Mouse (Mus musculus) kidney, embryonic 16.5 days (tissue): ENCODE measurements at regions not wholly inside any gene's neighbourhood (a gene's known extent, or its start where the extent isn't known, plus 50 kb on each side); places are given as distances from the start of the nearest gene placed in this dataset.

Source experiments
- ATAC-seq: fragments of 200-750 bp; cut with Nextera tagmentation; 2 replicates; pipeline ENCODE4 v1.8.0; 2017; ENCODE audit warnings: moderate TSS enrichment; ENCODE audit not compliant: low FRiP score, low TSS enrichment
- H3K27ac ChIP-seq: fragments of 300-500 bp; sonication (generic); 2 replicates; pipeline ENCODE4 v1.5.1; 2014; ENCODE audit warnings: low read length
- H3K27me3 ChIP-seq: fragments of 300-500 bp; sonication (generic); 2 replicates; pipeline ENCODE4 v1.6.1; 2014; ENCODE audit warnings: low read length, control low read depth, mixed read lengths; ENCODE audit not compliant: insufficient read depth
- H3K36me3 ChIP-seq: fragments of 300-500 bp; sonication (generic); 2 replicates; pipeline ENCODE4 v1.6.1; 2014; ENCODE audit warnings: low read length, control low read depth, mixed read lengths; ENCODE audit not compliant: insufficient read depth
- H3K4me1 ChIP-seq: fragments of 300-500 bp; sonication (generic); 2 replicates; pipeline ENCODE4 v1.6.1; 2014; ENCODE audit warnings: low read length, control low read depth, mixed read lengths; ENCODE audit not compliant: insufficient read depth
- H3K4me2 ChIP-seq: fragments of 300-500 bp; sonication (generic); replicated peaks from 2 replicates; pipeline ENCODE4 v1.6.1; 2014; ENCODE audit warnings: low read depth, low read length
- H3K4me3 ChIP-seq: fragments of 300-500 bp; sonication (generic); 2 replicates; pipeline ENCODE4 v1.5.1; 2014; ENCODE audit warnings: mild to moderate bottlenecking, low read length
- H3K9ac ChIP-seq: fragments of 300-500 bp; sonication (generic); replicated peaks from 2 replicates; pipeline ENCODE4 v1.6.1; 2014; ENCODE audit warnings: low read length
- H3K9me3 ChIP-seq: fragments of 300-500 bp; sonication (generic); 2 replicates; pipeline ENCODE4 v1.6.1; 2016; ENCODE audit warnings: low read length, control low read depth
- WGBS: fragments of 180-500 bp; shearing (Covaris S2); extraction: QIAGEN DNeasy Blood & Tissue Kit; methylation state at CpG from one replicate; pipeline ENCODE4 v1.1.7; 2014; 5-methylcytosine and 5-hydroxymethylcytosine counted together

DNA sequence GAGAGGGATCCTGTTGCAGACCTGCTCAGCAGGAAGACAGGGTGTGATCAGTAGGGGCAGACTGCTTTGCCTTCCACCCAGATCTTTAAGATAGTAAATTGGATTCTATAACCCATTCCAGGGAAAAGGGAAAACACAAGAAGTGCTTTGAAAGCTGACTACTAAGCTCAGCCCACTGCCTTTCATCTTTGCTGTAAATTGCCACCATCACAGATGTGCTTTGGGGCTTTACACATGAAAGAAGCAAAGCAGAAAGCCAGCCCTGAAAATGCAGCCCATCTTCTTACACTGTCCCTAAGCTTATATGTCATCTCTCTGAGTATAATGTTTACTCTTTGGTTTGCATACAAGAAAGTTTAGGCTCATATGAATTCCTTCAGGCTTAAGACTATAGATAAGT, 283.6 kb downstream of the Tm4sf1 start:
- no peak for ATAC-seq
- H3K36me3 ChIP-seq = no peaks in the 10 kb centered on the region
- no peaks in the 10 kb centered on the region for H3K9me3 ChIP-seq
- H3K4me2 ChIP-seq = no peak overlapping the region
- no peaks in the 10 kb centered on the region for H3K4me1 ChIP-seq
- no peak overlapping the region for H3K27ac ChIP-seq
- H3K4me3 ChIP-seq = no peak overlapping the region
- no peaks in the 10 kb centered on the region for H3K27me3 ChIP-seq
- H3K9ac ChIP-seq = no peak overlapping the region

DNA sequence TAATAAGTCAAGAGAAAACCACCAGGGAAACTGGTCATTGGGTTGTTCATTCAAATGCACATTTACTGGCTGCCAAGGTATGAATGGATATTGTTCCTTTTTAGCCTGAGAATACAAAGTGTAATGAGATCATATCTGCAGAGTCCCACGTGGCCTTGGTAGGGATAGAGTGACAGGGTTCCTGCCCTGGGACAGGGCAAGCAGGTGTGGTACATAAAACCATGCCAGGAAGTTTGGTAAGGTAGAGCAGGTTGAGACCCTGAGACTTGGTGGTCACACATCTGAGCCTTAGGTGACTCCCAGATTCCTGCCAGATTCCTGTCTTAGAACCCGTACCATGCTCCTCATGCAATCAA, 320.5 kb downstream of the Tm4sf1 start:
- Histone ChIP-seq H3K9ac (no peak overlapping the region), H3K36me3 (no peaks in the 10 kb centered on the region), H3K27ac (no peak overlapping the region), H3K9me3 (no peaks in the 10 kb centered on the region), H3K4me3 (no peak overlapping the region), H3K4me2 (no peak overlapping the region), H3K27me3 (no peaks in the 10 kb centered on the region), H3K4me1 (no peaks in the 10 kb centered on the region)
- ATAC-seq = no peak
- WGBS = 72% methylated on average over 2 of the region's 2 CpGs

DNA sequence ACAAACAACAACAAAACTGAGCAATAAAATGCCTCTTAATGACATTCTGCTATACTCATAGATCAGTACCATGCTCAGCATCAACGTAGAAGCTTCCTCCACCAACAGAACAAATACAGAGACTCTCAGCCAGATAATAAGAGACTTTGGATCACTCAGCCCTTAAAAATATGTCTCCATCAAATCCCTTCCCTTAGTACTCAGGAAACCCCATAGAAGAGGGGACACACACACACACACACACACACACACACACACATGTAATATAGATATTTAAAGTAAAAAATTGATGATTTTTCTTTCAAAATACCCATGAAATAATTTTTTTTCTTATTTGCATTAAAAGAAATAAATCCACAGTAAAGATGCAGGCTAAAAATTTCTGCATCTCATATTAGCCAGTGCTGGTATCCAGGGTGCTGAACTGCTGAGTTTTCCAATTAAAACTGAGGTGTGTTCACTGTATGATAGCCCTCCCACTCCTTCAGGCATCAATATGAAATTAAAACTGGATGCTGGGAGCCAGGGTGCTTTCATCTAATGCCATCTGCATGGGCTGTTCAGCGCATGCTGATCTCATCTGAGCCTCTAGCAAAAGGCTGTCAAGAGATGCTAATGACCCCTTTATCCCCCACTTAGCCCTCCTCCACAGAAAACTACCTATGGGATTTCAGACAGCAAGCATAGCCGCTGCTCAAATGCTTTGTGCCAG, 321.0 kb downstream of the Tm4sf1 start:
- 73% methylated on average over 3 of the region's 3 CpGs for WGBS
- H3K9me3 ChIP-seq = no peaks in the 10 kb centered on the region
- no peaks in the 10 kb centered on the region for H3K4me1 ChIP-seq
- ATAC-seq = no peak
- H3K4me3 ChIP-seq = no peak overlapping the region
- no peaks in the 10 kb centered on the region for H3K36me3 ChIP-seq
- no peak overlapping the region for H3K9ac ChIP-seq
- no peak overlapping the region for H3K27ac ChIP-seq
- no peak overlapping the region for H3K4me2 ChIP-seq
- no peaks in the 10 kb centered on the region for H3K27me3 ChIP-seq

DNA sequence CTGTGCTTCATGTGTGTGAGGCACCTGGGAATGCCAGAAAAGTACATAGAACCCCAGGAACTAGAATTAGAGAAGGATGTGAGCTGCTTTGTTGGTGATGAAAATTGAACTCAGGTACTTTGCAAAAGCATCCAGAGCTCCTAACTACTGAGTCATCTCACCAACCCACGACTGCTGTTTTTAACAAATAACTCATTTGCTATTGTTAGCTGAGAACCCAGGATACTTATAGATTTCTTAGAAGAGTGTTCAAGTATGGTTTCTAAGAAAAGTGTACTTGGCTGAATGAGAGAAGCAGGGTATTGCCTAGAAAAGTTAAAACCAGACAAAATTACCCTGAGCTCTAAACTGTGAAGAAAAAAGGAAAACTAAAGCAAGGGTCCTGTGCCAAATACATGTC, 335.8 kb downstream of the Tm4sf1 start:
- no peak for ATAC-seq
- no peaks in the 10 kb centered on the region for H3K36me3 ChIP-seq

DNA sequence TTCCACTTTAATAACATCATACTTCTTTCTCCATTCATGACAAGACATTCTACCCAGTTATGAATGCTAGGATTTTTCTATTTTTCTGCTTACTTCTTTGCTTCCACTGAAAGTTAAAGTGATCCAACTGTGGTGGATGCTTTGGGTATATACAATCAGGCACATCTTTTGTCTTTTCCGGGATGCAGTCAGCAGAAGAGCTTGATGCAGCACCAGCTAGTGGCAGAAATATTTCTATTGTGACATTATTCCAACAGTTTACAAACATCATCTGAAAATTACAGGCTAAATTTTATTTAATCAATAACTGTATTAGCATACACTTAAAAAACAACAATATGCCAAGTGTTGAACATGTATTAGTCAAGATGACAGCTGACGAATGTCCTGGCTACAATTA, 336.3 kb downstream of the Tm4sf1 start:
- Histone ChIP-seq H3K36me3 (no peaks in the 10 kb centered on the region), H3K4me3 (no peak overlapping the region), H3K9ac (no peak overlapping the region), H3K27me3 (no peaks in the 10 kb centered on the region), H3K27ac (no peak overlapping the region), H3K4me1 (no peaks in the 10 kb centered on the region), H3K4me2 (no peak overlapping the region), H3K9me3 (no peaks in the 10 kb centered on the region)
- ATAC-seq = no peak
- 88% methylated on average over 2 of the region's 2 CpGs for WGBS

More for the DNA sequence above, 335.8 kb downstream of the Tm4sf1 start:
- Histone ChIP-seq H3K4me2 (no peak overlapping the region), H3K27ac (no peak overlapping the region), H3K4me1 (no peaks in the 10 kb centered on the region), H3K9ac (no peak overlapping the region), H3K9me3 (no peaks in the 10 kb centered on the region), H3K27me3 (no peaks in the 10 kb centered on the region), H3K4me3 (no peak overlapping the region)
- 80% methylated on average over 1 of the region's 1 CpGs for WGBS

DNA sequence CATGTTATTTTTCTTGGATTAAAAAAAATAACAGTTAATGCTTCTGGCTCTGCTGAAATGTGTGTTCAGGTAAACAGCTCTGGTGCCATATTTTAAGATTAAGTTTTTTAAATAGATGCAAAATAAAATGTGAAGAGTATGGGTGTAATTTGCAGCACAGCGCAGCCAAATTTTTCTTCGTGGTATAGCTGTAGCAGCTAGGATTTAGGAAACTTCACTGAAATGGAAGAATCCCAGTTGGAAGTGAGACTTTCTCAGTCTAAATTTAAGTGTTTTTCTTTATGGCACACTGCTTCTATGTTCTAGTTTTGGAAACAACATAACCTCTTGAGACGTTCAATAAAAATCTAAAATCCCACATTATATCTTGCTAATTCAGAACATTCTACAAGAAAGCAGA, 337.6 kb downstream of the Tm4sf1 start:
- 91% methylated on average over 3 of the region's 3 CpGs for WGBS
- Histone ChIP-seq H3K9ac (no peak overlapping the region), H3K27me3 (no peaks in the 10 kb centered on the region), H3K4me1 (no peaks in the 10 kb centered on the region), H3K4me3 (no peak overlapping the region), H3K36me3 (no peaks in the 10 kb centered on the region), H3K4me2 (no peak overlapping the region), H3K9me3 (no peaks in the 10 kb centered on the region), H3K27ac (no peak overlapping the region)
- no peak for ATAC-seq

DNA sequence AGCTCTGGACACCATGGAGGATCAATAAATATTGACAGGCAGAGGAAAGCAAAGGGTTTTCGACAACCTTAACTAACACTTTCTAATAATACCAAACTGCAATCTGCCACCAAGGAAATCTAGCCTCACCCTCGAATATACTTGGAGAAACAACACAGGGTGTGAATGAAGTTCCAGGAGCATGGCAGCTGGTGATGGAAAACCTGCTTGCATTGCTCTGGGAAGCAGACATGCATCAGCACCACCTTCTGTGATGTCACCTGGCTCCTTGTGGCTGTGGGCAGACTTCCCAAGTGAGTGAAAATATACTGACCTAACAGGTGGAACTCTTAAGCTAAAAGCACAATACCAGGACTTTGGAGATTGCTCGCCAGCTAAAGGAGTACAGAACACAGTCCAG, 338.5 kb downstream of the Tm4sf1 start:
- ATAC-seq = no peak

DNA sequence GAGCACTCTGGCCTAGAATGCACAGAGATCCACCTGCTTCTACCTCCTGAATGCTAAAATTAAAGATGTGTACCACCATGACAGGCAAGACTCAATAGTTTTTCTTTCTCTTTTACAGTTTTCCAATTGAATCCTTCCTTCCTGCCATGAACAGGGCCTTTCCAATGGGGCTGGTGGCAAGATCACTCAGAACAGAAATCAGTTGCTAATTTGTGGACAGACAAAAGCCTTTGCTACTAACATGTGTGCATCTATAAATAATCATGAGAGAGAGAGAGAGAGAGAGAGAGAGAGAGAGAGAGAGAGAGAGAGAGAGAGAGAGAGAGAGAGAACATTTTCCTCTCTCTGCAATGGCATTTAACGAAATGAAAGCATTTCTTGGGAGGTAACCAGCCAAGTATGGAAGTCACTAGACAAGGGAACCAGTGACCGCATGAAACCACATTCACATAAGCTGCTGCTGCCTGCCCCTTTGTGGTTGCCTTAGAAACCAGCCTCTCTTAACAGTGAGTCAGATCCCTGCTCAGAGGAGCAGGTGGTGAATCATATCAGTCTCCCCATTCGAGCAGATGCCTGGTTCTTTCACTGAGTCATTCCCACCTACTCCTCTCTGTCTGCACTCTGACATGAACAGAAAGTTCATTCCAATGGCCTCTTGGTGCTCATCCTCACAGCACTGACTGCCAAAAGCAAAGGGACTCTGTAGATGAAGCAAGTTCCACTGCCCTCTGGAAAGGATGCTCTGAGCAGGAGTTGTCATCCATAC, 339.4 kb downstream of the Tm4sf1 start:
- Histone ChIP-seq H3K9me3 (no peaks in the 10 kb centered on the region), H3K36me3 (no peaks in the 10 kb centered on the region), H3K27me3 (no peaks in the 10 kb centered on the region), H3K4me2 (no peak overlapping the region), H3K27ac (no peak overlapping the region), H3K4me1 (no peaks in the 10 kb centered on the region), H3K9ac (no peak overlapping the region), H3K4me3 (no peak overlapping the region)
- 0 out of 2 replicates have a peak, but pooled peaks have one; percentile 51 for ATAC-seq
- WGBS = 53% methylated on average over 3 of the region's 3 CpGs

More for the DNA sequence above, 338.5 kb downstream of the Tm4sf1 start:
- H3K9ac ChIP-seq = no peak overlapping the region
- H3K9me3 ChIP-seq = no peaks in the 10 kb centered on the region
- no peak overlapping the region for H3K27ac ChIP-seq
- no peaks in the 10 kb centered on the region for H3K36me3 ChIP-seq
- H3K27me3 ChIP-seq = no peaks in the 10 kb centered on the region
- 77% methylated on average over 3 of the region's 3 CpGs for WGBS
- no peak overlapping the region for H3K4me3 ChIP-seq
- H3K4me2 ChIP-seq = no peak overlapping the region
- no peaks in the 10 kb centered on the region for H3K4me1 ChIP-seq

DNA sequence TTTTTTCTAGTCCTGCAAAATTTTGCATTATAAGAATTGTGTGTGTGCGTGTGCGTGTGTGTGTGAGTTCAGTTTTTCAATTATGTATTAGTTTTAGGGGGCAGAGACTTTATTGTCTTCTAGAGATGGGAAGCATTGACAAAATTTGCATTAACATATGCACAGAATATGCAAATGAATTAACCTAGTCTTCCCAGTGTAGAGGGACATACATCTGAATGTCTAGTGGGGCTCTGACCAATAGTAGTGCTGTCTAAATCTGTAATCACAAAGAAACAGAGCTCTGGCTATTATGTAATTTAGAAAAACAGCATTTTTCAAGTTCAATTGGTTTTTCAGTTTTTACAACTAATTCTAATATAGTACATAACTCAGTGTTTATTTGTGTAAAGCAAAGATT, 344.8 kb downstream of the Tm4sf1 start:
- Histone ChIP-seq H3K27ac (no peak overlapping the region), H3K9me3 (no peaks in the 10 kb centered on the region), H3K36me3 (no peaks in the 10 kb centered on the region), H3K4me2 (no peak overlapping the region), H3K4me1 (no peaks in the 10 kb centered on the region), H3K4me3 (no peak overlapping the region), H3K27me3 (no peaks in the 10 kb centered on the region), H3K9ac (no peak overlapping the region)
- WGBS = 98% methylated on average over 2 of the region's 2 CpGs
- ATAC-seq = no peak

DNA sequence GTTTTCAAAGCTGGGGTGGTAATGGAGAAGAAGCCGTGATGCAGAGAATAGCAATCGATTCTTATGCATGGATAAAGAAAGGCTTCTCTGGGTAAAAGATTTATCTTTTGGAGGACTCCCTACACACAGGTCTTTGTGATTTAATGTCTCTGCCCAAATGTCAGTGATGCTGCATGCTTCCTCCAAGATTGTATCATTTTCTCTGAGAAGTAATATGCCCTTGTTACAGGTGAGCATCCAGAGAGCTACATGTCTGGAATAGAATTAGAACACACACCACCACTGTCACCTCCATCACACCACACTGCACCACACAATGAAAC, 346.0 kb downstream of the Tm4sf1 start:
- Histone ChIP-seq H3K27me3 (no peaks in the 10 kb centered on the region), H3K4me1 (no peaks in the 10 kb centered on the region), H3K36me3 (no peaks in the 10 kb centered on the region), H3K27ac (peak overlapping the region; percentile 73), H3K9me3 (no peaks in the 10 kb centered on the region), H3K4me3 (no peak overlapping the region), H3K4me2 (no peak overlapping the region), H3K9ac (no peak overlapping the region)
- no peak for ATAC-seq
- 60% methylated on average over 2 of the region's 2 CpGs for WGBS
